Mouse (Mus musculus): Measurements from ENCODE around the gene Cpne8. TPM values are rescaled to one million over a fixed set of nuclear protein-coding genes. Genes with fewer than 3 reads are reported as not detected.

Cpne8 gene
- total RNA-seq (2023): 0.35 TPM

DNA sequence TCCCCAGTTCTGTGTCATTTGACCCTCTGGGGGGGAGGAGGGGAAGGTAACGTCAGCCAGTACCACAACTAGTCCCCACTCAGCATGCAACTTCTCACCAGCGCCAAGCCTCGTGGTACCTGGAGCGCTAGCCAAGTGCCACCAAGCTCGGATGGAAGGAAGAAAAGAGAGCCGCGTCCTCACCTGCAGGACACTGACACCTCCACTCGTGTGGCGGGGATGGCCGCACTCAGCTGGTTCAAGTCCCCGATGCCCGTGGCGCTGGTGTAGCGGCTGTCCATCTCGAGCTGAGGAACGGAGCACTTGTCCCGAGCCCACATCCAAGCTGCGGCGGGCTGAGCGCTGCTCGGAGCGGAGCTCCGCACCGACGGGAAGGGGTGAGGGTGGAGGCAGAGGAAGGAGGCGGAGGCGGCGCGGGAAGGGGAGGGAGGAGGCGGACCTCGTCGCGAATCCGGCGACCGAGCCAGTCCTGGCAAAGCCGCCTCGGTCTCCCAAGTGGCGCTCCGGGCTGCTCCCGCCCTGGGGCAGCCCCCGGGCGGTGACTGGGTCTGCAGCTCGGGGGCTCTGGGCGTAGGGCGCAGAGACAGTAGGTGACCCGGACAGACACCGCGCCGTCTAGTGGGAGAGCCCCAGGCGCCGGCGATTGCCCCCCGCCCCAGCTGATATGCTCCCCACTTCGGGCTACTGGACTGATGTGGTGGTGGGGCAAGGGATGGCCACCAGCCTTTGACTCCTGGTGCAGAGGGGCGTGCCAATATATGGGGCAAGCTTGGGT is at the start of gene Cpne8:
Cpne8 (minus strand) TSS at position 448 of the 775 bp plus-strand sequence.

